Mouse (Mus musculus) lung, adult 18-20 months (tissue): ENCODE data around the gene Spns1.
"Not testable (repeated sequence)": the region's sequence is repeated elsewhere in the genome, so short reads cannot be mapped to it uniquely, and the experiment has no call there.

Source experiments
- DNase-seq, 2 experiments: peaks; one replicate each; pipeline ENCODE4 v3.0.0; 2022; ENCODE audit warnings: mixed read lengths in 2 of 2

Spns1 gene

GRCm38 (mm10) chr7:126332691-126333090 is 44.6 kb downstream of the Spns1 start:
- no peak for DNase-seq

- peak; percentile 66 to 73 for DNase-seq
Measured at GRCm38 (mm10) chr7:126330693-126331092, 46.6 kb downstream of the Spns1 start.

DNA sequence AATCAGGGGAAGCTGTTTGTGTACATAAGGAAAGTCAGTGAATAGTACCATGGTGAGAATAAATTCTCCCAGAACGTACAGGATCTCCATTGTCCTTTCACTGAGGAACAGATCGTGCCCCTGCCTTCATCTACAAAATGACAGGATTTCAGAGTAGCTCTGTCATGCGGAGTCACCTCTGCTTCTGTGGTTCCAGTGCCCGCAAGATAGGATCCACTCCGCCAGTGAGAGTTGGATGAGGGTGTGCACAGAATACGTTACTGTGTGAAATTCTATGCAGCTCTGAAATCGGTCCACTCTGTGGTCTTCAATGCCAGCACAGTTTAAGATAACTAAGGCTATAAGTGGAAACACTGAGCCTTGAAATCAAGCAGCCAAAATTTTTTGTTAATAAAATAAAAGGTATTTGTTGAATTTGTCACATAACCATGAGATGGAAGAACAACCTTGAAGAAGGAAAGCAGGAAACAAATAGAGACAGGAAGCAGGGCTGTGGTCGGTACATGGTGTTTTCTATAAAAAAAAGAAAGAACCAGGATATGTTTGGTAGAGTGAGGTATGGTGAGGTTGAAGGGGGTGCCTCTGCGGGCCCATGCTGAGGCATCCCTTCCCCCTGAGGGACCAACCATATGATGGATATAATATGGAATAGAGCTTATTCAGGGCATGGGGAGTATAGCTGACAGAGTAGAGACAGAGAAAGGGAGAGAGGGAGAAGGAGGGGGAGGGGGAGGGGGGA is 47.2 kb downstream of the Spns1 start:
- no peak for DNase-seq

DNA sequence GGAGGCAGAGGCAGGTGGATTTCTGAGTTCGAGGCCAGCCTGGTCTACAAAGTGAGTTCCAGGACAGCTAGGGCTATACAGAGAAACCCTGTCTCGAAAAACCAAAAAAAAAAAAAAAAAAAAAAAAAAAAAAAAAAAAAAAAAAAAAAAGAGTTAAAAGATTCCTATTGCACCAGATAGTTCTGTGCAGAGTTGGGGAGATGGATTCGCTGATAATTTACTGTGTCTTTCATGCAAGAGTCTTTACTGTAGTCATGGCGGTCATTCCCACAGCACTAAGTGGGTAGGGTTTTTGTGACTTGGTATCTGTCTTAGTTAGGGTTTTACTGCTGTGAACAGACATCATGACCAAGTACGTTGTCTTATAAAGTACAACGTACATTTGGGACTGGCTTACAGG is 48.4 kb downstream of the Spns1 start:
- not testable (repeated sequence) for DNase-seq

DNA sequence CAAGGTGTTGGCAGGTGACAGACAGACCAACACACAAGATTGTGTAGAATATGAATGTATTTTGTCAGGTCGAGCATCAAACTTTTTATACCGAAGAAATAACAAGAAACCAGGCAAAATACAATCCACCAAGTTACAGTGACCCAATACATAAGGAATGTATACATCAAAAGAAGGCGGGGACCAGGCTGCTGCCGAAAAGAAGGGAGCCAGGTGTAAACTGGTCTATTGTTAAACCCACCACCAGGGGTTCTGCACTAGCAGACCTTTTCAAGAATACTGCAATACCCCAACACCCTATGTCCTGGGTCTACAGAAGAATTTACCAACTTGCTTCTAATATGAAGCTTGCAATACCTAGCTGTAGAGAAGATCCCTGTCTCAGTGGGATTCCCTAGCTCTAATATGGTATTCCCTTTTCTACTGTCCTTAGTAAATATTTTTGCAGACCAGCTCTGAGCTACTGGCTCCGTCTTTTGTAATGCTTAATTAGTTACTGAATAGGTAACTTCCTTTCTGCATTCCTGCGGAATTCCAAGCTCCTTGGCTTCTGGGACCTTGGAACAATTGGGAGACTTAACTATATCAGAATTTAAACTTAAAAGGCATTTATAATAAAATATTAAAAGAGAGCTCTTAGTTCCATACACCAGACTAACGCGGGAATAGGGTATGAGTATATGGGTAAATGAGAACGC is 51.5 kb downstream of the Spns1 start:
- DNase-seq = not testable (repeated sequence)

GRCm38 (mm10) chr7:126324791-126325190 is 52.5 kb downstream of the Spns1 start:
- no peak for DNase-seq

DNA sequence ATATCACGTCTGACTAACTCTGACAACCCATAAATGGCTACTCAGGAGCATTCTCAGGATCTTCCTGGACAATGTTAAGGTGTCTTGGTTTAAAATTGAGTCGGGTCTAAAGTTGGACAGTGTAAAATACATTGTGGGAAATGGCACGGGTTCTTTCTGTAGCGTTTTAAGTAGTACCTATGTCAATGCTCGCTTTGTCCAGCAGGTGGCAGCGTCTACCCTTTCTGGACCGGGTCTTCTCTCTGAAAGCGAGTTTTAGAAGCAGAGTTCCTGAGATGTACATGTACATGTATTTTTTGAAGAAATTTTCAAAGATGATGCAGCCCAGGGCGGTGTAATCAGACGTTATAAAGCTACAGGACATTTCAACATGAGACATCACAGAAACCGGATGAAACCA is 53.5 kb downstream of the Spns1 start:
- peak; percentile 72 to 78 for DNase-seq
